Mouse (Mus musculus) liver, adult 2 months (tissue): ENCODE measurements at regions not wholly inside any gene's neighbourhood (a gene's known extent, or its start where the extent isn't known, plus 50 kb on each side); places are given as distances from the start of the nearest gene placed in this dataset.

ENCODE experiments used
- CTCF ChIP-seq: fragments of 200-500 bp; IDR thresholded peaks from 2 replicates; pipeline ENCODE4 v1.5.1; 2011; ENCODE audit warnings: low read depth, low read length, control low read depth
- POLR2A ChIP-seq: fragments of 200-500 bp; IDR thresholded peaks from 2 replicates; pipeline ENCODE4 v1.6.1; 2011; ENCODE audit warnings: low read length, control low read depth; ENCODE audit not compliant: insufficient read depth; ENCODE audit errors: extremely low read depth

GRCm38 (mm10) chr6:144902267-144902995, 120.7 kb upstream of the Sox5 start:
- no peak for TF ChIP-seq CTCF
- no peak for TF ChIP-seq POLR2A
